Mouse (Mus musculus): ENCODE data around the gene 5730409E04Rik. TPM values are rescaled to one million over a fixed set of nuclear protein-coding genes. Genes with fewer than 3 reads are reported as not detected.

5730409E04Rik gene
- total and polyA plus RNA-seq, 3 experiments = 4.1 to 8.1 (median 5.8) TPM

DNA sequence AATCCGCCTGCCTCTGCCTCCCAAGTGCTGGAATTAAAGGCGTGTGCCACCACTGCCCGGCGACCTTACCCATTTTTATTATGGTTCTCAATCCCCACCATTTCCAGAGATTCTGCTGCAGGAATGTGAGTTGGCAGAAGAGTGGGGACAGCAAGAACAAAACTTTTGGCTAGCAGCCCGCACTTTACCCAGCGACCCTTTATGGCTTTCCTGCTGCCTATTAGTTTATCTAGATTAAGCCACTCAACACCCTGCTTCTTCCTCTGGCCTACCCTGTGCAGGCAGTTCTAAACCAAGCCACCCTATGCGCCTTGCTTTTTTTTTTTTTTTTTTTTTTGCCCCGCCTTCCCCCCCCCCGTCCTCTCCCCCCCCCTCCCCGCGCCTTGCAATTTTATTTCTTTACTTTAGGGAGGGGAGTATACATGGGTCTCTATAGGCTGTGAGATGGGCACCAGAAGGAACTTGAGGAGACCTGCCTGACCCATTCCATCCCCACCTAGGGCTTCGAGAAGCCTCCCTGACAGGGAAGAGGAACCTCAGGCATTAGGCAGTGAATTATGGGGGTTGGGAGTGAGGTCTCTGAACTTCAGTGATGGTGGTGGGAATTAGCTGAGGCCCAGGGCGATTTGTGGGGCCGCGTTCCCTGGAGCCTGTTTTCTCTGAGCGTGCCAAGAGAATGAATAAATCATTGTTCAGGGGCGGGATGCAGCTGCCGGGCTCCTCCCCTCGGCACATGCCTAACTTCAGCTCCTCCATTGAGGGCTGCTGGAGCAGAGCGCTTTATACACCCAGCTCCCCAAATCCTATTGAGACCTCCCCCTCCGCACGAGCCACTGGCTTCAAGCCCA, 7.8 kb upstream of the 5730409E04Rik start:
- peaks cover 0 to 3% of the 10 kb centered on the region in 2 experiments for H3K36me3 ChIP-seq (replicated peaks in 1 of 2; ENCODE audit: control insufficient read depth in 1 of 2, insufficient read depth in 1 of 2, low read length in 1 of 2)
- H3K9me3 ChIP-seq (replicated peaks; ENCODE audit: low read length) = no peaks in the 10 kb centered on the region
- dilution Hi-C loops (cut with MboI; ENCODE audit: extremely low pct_ligation_motif_present, extremely low pct_unique_long_range_greater_than_20kb, low sequenced_read_pairs) = no loop called here
- no peak overlapping the region for H3K4me2 ChIP-seq (ENCODE audit: insufficient read depth, low read depth, poor library complexity, severe bottlenecking)
- TF ChIP-seq JUN (IDR thresholded peaks at IDR 0.05; ENCODE audit: insufficient read depth, low read depth, low read length) (no peak), POLR2A (IDR thresholded peaks at IDR 0.05; ENCODE audit: low read depth, low read length) (no peak), TCF12 (IDR thresholded peaks at IDR 0.05; ENCODE audit: low read depth, low read length) (no peak), USF2 (conservative IDR thresholded peaks at IDR 0.05; ENCODE audit: low read depth, low read length) (no peak), NELFE (IDR thresholded peaks at IDR 0.05; ENCODE audit: low read depth, low read length) (no peak), RAD21 (IDR thresholded peaks at IDR 0.05; ENCODE audit: low read depth, low read length) (no peak), RCOR1 (conservative IDR thresholded peaks at IDR 0.05; ENCODE audit: low read depth, low read length) (no peak), ZKSCAN1 (IDR thresholded peaks at IDR 0.05; ENCODE audit: borderline replicate concordance, low read depth, low read length) (no peak)
- no peak for DNase-seq (ENCODE audit: extremely low read depth)
- in situ Hi-C loops (cut with MboI; ENCODE audit: low pct_ligation_motif_present, low pct_unique_long_range_greater_than_20kb, low sequenced_read_pairs) = loop anchor here (10.0 kb wide), 2 partner anchors 113 to 243 kb away; no protein-coding TSS in a partner anchor
- H3K4me3 ChIP-seq (replicated peaks in 1 of 3; ENCODE audit: low read depth in 2 of 3, low read length in 2 of 3, poor library complexity in 1 of 3) = no peak overlapping the region
- no peak overlapping the region for H3K9ac ChIP-seq (ENCODE audit: insufficient read depth, low read depth)
- H3K27me3 ChIP-seq (replicated peaks) = no peaks in the 10 kb centered on the region
- H3K27ac ChIP-seq (ENCODE audit: insufficient read depth, low read depth) = no peak overlapping the region
- H3K4me1 ChIP-seq (ENCODE audit: control insufficient read depth in 1 of 2, insufficient read depth in 2 of 2) = peaks cover 0 to 14% of the 10 kb centered on the region in 2 experiments; a peak in 2 of 4 replicates
- no peaks in the 10 kb centered on the region for H3K79me2 ChIP-seq (replicated peaks; ENCODE audit: control insufficient read depth, extremely low read depth, insufficient read depth, poor library complexity, severe bottlenecking)

DNA sequence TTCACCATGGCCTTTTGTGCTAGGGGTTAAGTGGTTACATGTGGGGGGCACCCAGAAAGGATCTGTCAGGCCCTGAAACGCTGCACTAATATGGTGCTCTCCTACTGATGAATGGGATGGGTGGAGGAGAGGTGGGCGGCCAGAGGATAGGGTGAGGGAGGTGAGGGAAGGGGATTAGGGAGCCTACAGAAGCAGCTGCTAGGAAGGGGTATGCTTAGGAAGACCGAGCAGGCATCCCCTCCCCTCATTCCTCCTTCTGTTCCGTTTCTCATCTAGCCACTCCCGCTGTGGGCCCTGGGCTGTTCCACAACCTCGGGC, 7.2 kb upstream of the 5730409E04Rik start:
- no peaks in the 10 kb centered on the region for H3K79me2 ChIP-seq (replicated peaks; ENCODE audit: control insufficient read depth, extremely low read depth, insufficient read depth, poor library complexity, severe bottlenecking)
- H3K4me3 ChIP-seq (replicated peaks in 1 of 3; ENCODE audit: low read depth in 2 of 3, low read length in 2 of 3, poor library complexity in 1 of 3) = no peak overlapping the region
- H3K9ac ChIP-seq (ENCODE audit: insufficient read depth, low read depth) = no peak overlapping the region
- dilution Hi-C loops (cut with MboI; ENCODE audit: extremely low pct_ligation_motif_present, extremely low pct_unique_long_range_greater_than_20kb, low sequenced_read_pairs) (no loop called here), in situ Hi-C loops (cut with MboI; ENCODE audit: low pct_ligation_motif_present, low pct_unique_long_range_greater_than_20kb, low sequenced_read_pairs) (loop anchor here (10.0 kb wide), 2 partner anchors 112 to 242 kb away; no protein-coding TSS in a partner anchor)
- no peak for DNase-seq (ENCODE audit: extremely low read depth)
- H3K4me1 ChIP-seq (ENCODE audit: control insufficient read depth in 1 of 2, insufficient read depth in 2 of 2) = peaks cover 0 to 14% of the 10 kb centered on the region in 2 experiments; a peak in 2 of 4 replicates
- H3K9me3 ChIP-seq (replicated peaks; ENCODE audit: low read length) = no peaks in the 10 kb centered on the region
- no peaks in the 10 kb centered on the region for H3K27me3 ChIP-seq (replicated peaks)
- no peak overlapping the region for H3K4me2 ChIP-seq (ENCODE audit: insufficient read depth, low read depth, poor library complexity, severe bottlenecking)
- no peak overlapping the region for H3K27ac ChIP-seq (ENCODE audit: insufficient read depth, low read depth)
- H3K36me3 ChIP-seq (replicated peaks in 1 of 2; ENCODE audit: control insufficient read depth in 1 of 2, insufficient read depth in 1 of 2, low read length in 1 of 2) = peaks cover 0 to 2% of the 10 kb centered on the region in 2 experiments
- TF ChIP-seq ZKSCAN1 (IDR thresholded peaks at IDR 0.05; ENCODE audit: borderline replicate concordance, low read depth, low read length) = no peak
- TF ChIP-seq HCFC1 (IDR thresholded peaks at IDR 0.05; ENCODE audit: low read depth, low read length) = no peak
- TF ChIP-seq SIN3A (IDR thresholded peaks at IDR 0.05; ENCODE audit: low read length) = no peak
- TF ChIP-seq MAX (IDR thresholded peaks at IDR 0.05; ENCODE audit: low read length) = no peak
- TF ChIP-seq ELF1 (IDR thresholded peaks at IDR 0.05; ENCODE audit: low read depth, low read length) = no peak
- TF ChIP-seq NELFE (IDR thresholded peaks at IDR 0.05; ENCODE audit: low read depth, low read length) = no peak
- no peak for TF ChIP-seq MEF2A (IDR thresholded peaks at IDR 0.05; ENCODE audit: borderline replicate concordance, low read depth, low read length)
- no peak for TF ChIP-seq NRF1 (IDR thresholded peaks at IDR 0.05; ENCODE audit: low read depth, low read length)
- no peak for TF ChIP-seq EP300 (IDR thresholded peaks at IDR 0.05; ENCODE audit: low read length)
- no peak for TF ChIP-seq MYC (IDR thresholded peaks at IDR 0.05; ENCODE audit: low read depth, low read length)
- no peak for TF ChIP-seq UBTF (IDR thresholded peaks at IDR 0.05; ENCODE audit: low read depth, low read length)
- TF ChIP-seq JUN (IDR thresholded peaks at IDR 0.05; ENCODE audit: insufficient read depth, low read depth, low read length) = no peak
- TF ChIP-seq SMC3 (IDR thresholded peaks at IDR 0.05; ENCODE audit: low read depth, low read length) = no peak
- no peak for TF ChIP-seq MXI1 (IDR thresholded peaks at IDR 0.05; ENCODE audit: low read depth, low read length)
- no peak for TF ChIP-seq JUND (conservative IDR thresholded peaks at IDR 0.05; ENCODE audit: low read depth, low read length)
- TF ChIP-seq TBP (conservative IDR thresholded peaks at IDR 0.05; ENCODE audit: low read depth, low read length) = no peak
- no peak for TF ChIP-seq IRF4 (IDR thresholded peaks at IDR 0.05; ENCODE audit: low read depth, low read length)
- no peak for TF ChIP-seq BHLHE40 (IDR thresholded peaks at IDR 0.05; ENCODE audit: low read depth, low read length)
